Mouse (Mus musculus): ENCODE data around the gene Syk.

GRCm38 (mm10) chr13:52617096-52617714, 34.2 kb downstream of the Syk start:
- no peak for TF ChIP-seq CTCF (IDR thresholded peaks at IDR 0.05; ENCODE audit: control insufficient read depth, insufficient read depth, insufficient replicate concordance, low read depth, low read length)
- TF ChIP-seq POLR2A (IDR thresholded peaks at IDR 0.05; ENCODE audit: control insufficient read depth, low read depth, low read length), result no peak
